Mouse (Mus musculus) heart, adult 11 months (tissue): ENCODE measurements around the gene Gm3727.
"Not testable (repeated sequence)": the region's sequence is repeated elsewhere in the genome, so short reads cannot be mapped to it uniquely, and the experiment has no call there.

Experiments used
- DNase-seq: peaks from one replicate; pipeline ENCODE4 v3.0.0; 2022

Gm3727 gene

DNA sequence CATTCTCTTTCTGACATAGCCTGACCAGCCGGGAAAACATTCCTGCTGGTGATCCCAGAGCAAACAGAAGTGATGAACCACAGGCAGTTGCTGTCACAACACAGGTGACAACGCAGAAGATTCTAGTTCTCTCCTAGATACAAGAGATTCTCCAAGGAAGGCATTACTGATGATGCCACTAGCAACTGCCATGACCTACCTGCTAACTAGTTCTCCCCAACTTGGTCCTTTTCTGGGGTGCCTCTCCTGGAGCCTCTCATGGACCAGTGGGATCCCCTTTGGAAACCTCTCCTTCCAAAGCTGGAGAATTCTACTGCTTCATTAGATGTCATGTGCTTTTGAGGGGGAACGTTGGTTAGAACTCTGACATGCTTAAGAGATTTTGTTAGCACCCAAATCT is at the start of gene Gm3727:
Gene Gm3727, minus strand, starts transcription at position 101 of the 400 bp plus-strand sequence.
- not testable (repeated sequence) for DNase-seq

DNA sequence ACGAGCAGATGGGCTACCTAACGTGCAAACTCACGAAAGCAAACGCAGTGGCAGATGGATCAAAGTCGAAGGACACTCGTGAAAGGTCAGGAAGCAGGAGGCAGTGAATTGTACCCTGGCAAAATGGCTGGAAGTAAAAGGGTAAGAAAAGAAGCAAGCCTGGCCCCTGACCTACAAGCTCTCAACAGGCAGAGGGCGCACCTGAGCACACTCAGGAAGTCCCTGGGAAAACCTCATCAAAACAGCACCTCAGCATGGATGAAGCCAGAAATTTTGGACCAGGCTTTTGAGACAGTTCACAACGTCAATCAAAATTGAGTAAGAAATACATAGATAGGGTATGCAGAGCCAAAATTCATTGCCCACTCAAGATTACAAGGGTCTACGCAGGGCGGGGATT is 21.0 kb downstream of the Gm3727 start:
- DNase-seq: peak; percentile 55
